Mouse (Mus musculus): ENCODE results near the gene Cars2. TPM values are rescaled to one million over a fixed set of nuclear protein-coding genes. Genes with fewer than 3 reads are reported as not detected.
"Not testable (repeated sequence)": the region's sequence is repeated elsewhere in the genome, so short reads cannot be mapped to it uniquely, and the experiment has no call there.

Cars2 gene
- polyA plus RNA-seq, 1 experiment = 36.4 TPM

DNA sequence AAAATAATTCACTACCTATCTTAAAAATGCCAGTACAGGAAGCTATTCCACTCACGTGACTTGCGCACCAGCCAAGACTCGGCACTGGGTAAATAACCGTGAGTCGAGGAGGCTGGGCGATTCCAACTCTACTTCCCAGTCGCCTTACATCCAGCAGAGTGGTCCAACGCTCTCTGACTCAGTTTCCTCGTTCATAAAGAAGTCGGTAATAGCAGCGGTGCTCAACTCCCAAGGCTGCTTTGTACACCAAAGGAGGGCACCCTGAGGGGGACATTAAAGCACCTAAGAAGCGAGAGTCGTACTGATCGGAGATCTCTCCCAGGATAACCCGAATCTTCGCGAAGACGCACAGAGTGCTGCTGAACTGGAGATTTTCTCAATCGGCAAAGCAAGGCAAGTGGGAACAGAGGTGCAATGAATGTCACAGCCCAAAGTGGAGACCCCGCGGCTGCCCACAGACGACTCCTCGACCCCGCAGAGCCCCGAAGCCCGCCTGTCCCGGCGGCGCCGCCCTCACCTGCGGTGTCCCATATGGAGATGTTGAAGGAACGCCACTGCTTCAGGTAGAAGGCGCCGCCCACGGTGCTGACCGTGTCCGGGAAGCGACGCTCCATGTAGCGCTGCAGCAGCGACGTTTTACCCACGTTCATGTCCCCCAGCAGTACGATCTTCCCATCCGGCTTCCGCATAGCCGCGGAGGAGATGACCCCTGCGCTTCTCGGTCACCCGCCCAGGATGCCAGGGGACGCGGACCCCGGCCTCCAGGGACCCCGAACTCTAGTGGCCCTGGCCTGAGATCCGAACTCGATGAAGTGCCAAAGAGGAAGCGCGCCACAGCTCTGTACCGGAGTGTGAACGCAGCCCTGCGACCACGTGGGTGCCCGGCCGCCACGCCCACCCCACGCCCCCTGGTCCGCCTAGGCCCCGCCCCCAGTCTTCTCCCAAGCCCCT, 72.5 kb downstream of the Cars2 start, which contains the start of gene Rab20:
Gene Rab20, minus strand, starts transcription at position 900 of the 951 bp plus-strand sequence.
- DNase-seq (ENCODE audit: low read depth, low spot score) = no peak
- under 1% methylated on average over 68 of the region's 69 CpGs for WGBS

GRCm38 (mm10) chr8:11477178-11477553, 73.4 kb downstream of the Cars2 start:
- no peak for DNase-seq (ENCODE audit: low read depth, low spot score)
- 6% methylated on average over 9 of the region's 9 CpGs for WGBS

DNA sequence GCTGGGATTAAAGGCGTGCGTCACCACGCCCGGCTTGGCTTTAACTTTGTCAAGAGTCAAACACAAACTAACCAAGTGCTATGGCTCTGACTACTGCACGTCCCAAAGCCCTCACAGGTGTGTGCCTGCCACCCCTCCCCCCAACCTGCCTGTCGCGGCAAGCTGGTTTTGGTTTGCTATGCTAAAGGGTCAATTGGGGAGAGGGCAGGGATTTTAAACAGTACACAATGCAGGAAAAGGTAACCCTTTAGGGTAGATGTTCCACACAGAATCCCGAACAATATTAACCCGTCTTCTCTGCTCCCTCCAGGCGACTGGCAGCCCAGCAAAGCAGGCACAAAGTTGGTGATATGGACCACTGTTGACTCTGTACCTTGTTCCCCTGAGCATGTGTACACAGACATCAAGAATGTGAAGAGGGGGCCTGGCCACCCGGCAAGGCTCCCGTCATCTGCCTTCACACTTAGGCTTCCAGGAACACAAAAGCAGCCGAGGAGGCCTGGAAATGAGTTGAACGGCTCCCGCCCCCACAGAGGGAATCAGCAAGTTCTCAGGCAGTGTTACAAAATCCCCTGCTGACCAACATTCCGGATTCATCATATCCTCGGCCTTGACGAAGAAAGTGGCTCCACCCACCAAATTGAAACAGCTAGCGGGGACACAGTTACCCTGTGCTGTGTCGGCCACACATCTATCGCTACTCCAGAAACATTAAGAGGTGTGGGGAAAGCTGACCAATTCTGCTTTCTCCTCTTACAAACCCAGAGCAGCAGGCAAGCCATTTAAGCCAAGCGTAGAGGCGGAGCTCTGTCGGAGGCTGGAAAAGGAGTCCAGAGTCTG, 74.0 kb downstream of the Cars2 start:
- WGBS = 12% methylated on average over 24 of the region's 24 CpGs
- no peak for DNase-seq (ENCODE audit: low read depth, low spot score)

GRCm38 (mm10) chr8:11475876-11476275, 74.7 kb downstream of the Cars2 start:
- no peak for DNase-seq (ENCODE audit: low read depth, low spot score)
- WGBS = 42% methylated on average over 2 of the region's 2 CpGs

DNA sequence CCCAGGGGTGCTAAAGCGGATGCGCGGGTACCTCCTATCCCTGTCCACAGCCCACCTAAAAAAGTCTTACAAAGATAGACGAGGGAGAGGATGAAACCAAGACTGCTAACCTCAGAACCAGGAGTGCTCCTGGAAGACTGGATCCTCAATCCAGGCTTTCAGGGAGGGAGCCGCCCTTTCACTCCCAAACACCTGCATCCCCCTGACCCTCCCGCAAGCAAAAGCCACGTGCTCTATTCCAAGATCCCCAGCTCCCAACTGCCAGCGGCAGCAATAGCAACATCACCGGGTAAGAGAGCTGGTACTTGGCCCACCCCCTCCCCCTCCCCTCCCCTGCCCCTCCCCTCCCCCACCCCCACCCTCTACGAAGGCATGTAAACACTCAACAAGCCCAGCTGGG, 75.2 kb downstream of the Cars2 start:
- DNase-seq (ENCODE audit: low read depth, low spot score) = no peak
- 53% methylated on average over 10 of the region's 10 CpGs for WGBS

DNA sequence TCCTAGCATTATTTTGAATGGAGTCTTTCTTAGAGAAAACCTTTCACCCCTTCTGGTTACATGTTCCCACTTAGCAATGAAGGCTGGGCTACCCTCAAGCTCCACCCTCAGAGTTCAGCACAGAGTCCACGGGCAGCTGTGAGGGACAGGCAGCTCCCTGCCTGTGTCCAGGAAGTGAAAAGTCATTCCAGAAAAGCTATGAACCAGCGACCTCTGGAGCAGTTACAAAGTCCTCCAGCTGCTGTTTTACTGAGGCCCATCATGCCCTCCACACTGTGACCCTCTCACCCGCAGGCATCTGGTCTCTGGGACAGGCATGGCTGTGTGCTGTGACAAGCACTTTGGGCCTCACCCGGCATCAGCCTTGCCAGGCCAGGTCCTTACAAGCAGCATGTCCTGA, 77.5 kb downstream of the Cars2 start:
- whole genome bisulfite sequencing = 14% methylated on average over 4 of the region's 4 CpGs
- no peak for DNase-seq (ENCODE audit: low read depth, low spot score)

- DNase-seq (ENCODE audit: low read depth, low spot score) = no peak
- WGBS = 19% methylated on average over 8 of the region's 8 CpGs
Observed at GRCm38 (mm10) chr8:11471309-11471708, 79.3 kb downstream of the Cars2 start.

- DNase-seq (ENCODE audit: low read depth, low spot score) = no peak
- 61% methylated on average over 7 of the region's 7 CpGs for WGBS
Observed at GRCm38 (mm10) chr8:11470694-11471093, 79.9 kb downstream of the Cars2 start.

- 12% methylated on average over 3 of the region's 3 CpGs for WGBS
- no peak for DNase-seq (ENCODE audit: low read depth, low spot score)
Observed at GRCm38 (mm10) chr8:11469095-11469494, 81.5 kb downstream of the Cars2 start.

DNA sequence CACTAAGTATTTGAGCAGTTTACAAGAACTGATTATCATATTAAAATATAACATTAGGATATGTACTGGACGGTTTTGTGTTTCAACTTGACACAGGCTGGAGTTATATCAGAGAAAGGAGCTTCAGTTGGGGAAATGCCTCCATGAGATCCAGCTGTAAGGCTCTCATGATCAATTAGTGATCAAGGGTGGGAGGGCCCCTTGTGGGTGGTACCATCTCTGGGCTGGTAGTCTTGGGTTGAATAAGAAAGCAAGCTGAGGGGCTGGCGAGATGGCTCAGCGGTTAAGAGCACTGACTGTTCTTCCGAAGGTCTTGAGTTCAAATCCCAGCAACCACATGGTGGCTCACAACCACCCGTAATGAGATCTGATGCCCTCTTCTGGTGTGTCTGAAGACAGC, 84.1 kb downstream of the Cars2 start:
- 97% methylated on average over 4 of the region's 5 CpGs for WGBS

GRCm38 (mm10) chr8:11465619-11466018, 85.0 kb downstream of the Cars2 start:
- WGBS = 91% methylated on average over 4 of the region's 4 CpGs
- DNase-seq (ENCODE audit: low read depth, low spot score) = no peak

More for the DNA sequence above, 84.1 kb downstream of the Cars2 start:
- DNase-seq (ENCODE audit: low read depth, low spot score) = not testable (repeated sequence)

DNA sequence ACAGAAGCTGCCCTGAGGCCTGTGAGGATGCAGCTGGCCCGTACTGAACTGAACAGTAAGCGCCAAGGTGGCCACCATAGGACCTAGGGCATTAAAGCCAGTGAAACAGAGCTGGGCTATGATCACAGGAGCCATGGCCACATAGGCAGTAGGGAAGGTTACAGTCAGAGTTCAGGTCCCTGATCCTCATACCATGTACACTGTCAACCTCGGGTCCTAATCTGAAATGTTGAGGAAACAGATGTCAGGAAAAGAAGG, 85.9 kb downstream of the Cars2 start:
- WGBS = 50% methylated on average over 3 of the region's 3 CpGs
- no peak for DNase-seq (ENCODE audit: low read depth, low spot score)

Other genes with a start within 250 kb of the Cars2 start
- 29.8 and 41.9 TPM in 2 replicates for gene Col4a2, start 238.0 kb downstream of the Cars2 start, polyA plus RNA-seq (2012; rRNA removed)
- gene Col4a1, start 238.0 kb downstream of the Cars2 start, polyA plus RNA-seq (2012; rRNA removed) = 75.3 and 129 TPM in 2 replicates
- gene Rab20, start 72.1 kb downstream of the Cars2 start, polyA plus RNA-seq (2012; rRNA removed) = 23.1 and 26.4 TPM in 2 replicates
- 70.4 and 94.1 TPM in 2 replicates for gene Naxd, start 53.3 kb downstream of the Cars2 start, polyA plus RNA-seq (2012; rRNA removed)
- 10.7 and 14.5 TPM in 2 replicates for gene Ing1, start 4.8 kb upstream of the Cars2 start, polyA plus RNA-seq (2012; rRNA removed)
- 36.3 and 45.9 TPM in 2 replicates for gene Ankrd10, start 85.0 kb upstream of the Cars2 start, polyA plus RNA-seq (2012; rRNA removed)
- not detected in 2 replicates for gene 1700016D06Rik, start 150.3 kb upstream of the Cars2 start, polyA plus RNA-seq (2012; rRNA removed)
- gene Arhgef7, start 176.9 kb upstream of the Cars2 start, polyA plus RNA-seq (2012; rRNA removed) = 19.9 and 26.1 TPM in 2 replicates

Measured in large intestine, adult 2 months (tissue).